22 mouse cellular contexts compared by ENCODE assay signal in genomic region chr9:120203936-120204335, GRCm38 (mm10). TPM values are rescaled to one million over a fixed set of nuclear protein-coding genes. Genes with fewer than 3 reads are reported as not detected.
"Had no signal": no experiment of that assay in that cellular context is flagged by ENCODE, and none has a peak within 500 bp of the region (broad histone marks: within the 10 kb centered on the region; RNA-seq: fewer than 3 reads in every experiment).

No protein-coding gene starts in this region.

- ATAC-seq: hindbrain, embryonic 16.5 days; intestine, embryonic 15.5 days; liver, postnatal 0 days had no signal

- H3K9me3 ChIP-seq: intestine, embryonic 15.5 days; kidney, embryonic 15.5 days; limb, embryonic 12.5 days; limb, embryonic 15.5 days; neural tube, embryonic 12.5 days; neural tube, embryonic 15.5 days had no signal

- H3K36me3 ChIP-seq: intestine, embryonic 15.5 days; kidney, embryonic 15.5 days; limb, embryonic 12.5 days; limb, embryonic 15.5 days; neural tube, embryonic 12.5 days; neural tube, embryonic 15.5 days had no signal

- H3K4me1 ChIP-seq: intestine, embryonic 15.5 days; limb, embryonic 12.5 days; neural tube, embryonic 12.5 days had no signal

- H3K27ac ChIP-seq: intestine, embryonic 15.5 days; kidney, embryonic 15.5 days; limb, embryonic 12.5 days; limb, embryonic 15.5 days; liver, embryonic 14.5 days; macrophage; neural tube, embryonic 12.5 days; neural tube, embryonic 15.5 days had no signal

- H3K9ac ChIP-seq: intestine, embryonic 15.5 days; kidney, embryonic 15.5 days; limb, embryonic 12.5 days; limb, embryonic 15.5 days; liver, embryonic 14.5 days; liver, postnatal 0 days; neural tube, embryonic 12.5 days; neural tube, embryonic 15.5 days had no signal

- H3K4me3 ChIP-seq: intestine, embryonic 15.5 days; kidney, embryonic 15.5 days; limb, embryonic 12.5 days; limb, embryonic 15.5 days; neural tube, embryonic 12.5 days; neural tube, embryonic 15.5 days had no signal

- DNase-seq: kidney, adult 11 months; kidney, adult 8-10 months; kidney, postnatal 14 days; kidney, postnatal 4 days; left cerebral cortex, postnatal 4 days; liver, postnatal 0 days; right cerebral cortex, adult 18-20 months; right cerebral cortex, postnatal 14 days; right cerebral cortex, postnatal 4 days; thymus, postnatal 25 days had no signal

- H3K27me3 ChIP-seq: intestine, embryonic 15.5 days; kidney, embryonic 15.5 days; limb, embryonic 12.5 days; neural tube, embryonic 12.5 days; neural tube, embryonic 15.5 days had no signal

- H3K4me2 ChIP-seq: intestine, embryonic 15.5 days; kidney, embryonic 15.5 days; limb, embryonic 12.5 days; limb, embryonic 15.5 days; liver, embryonic 11.5 days; neural tube, embryonic 12.5 days; neural tube, embryonic 15.5 days had no signal

RNA-seq across cellular contexts. Expression of gene Mobp, which starts 54.4 kb away (rescaled TPM):
- total RNA-seq: megakaryocyte, adult 5-6 weeks had no signal
- polyA plus RNA-seq: kidney, embryonic 15.5 days; limb, embryonic 12.5 days; liver, embryonic 11.5 days; liver, postnatal 0 days; macrophage; thymus, postnatal 0 days had no signal
